Mouse (Mus musculus) limb, embryonic 12.5 days (tissue): Measurements from ENCODE around the gene Errfi1. TPM values are rescaled to one million over a fixed set of nuclear protein-coding genes. Genes with fewer than 3 reads are reported as not detected.

Source experiments
- ATAC-seq: fragments of 200-750 bp; cut with Nextera tagmentation; 2 replicates; pipeline ENCODE4 v1.8.0; 2017; ENCODE audit warnings: low read depth, moderate TSS enrichment; ENCODE audit not compliant: insufficient number of reproducible peaks, insufficient read depth, low FRiP score, low TSS enrichment
- H3K27ac ChIP-seq: fragments of 300-500 bp; sonication (generic); 2 replicates; pipeline ENCODE4 v1.5.1; 2016; ENCODE audit warnings: mild to moderate bottlenecking, moderate library complexity
- H3K27me3 ChIP-seq: fragments of 300-500 bp; sonication (generic); 2 replicates; pipeline ENCODE4 v1.6.1; 2016; ENCODE audit warnings: mild to moderate bottlenecking, moderate library complexity
- H3K36me3 ChIP-seq: fragments of 300-500 bp; sonication (generic); 2 replicates; pipeline ENCODE4 v1.6.1; 2016; ENCODE audit warnings: mild to moderate bottlenecking, moderate library complexity
- H3K4me1 ChIP-seq: fragments of 300-500 bp; sonication (generic); replicated peaks from 2 replicates; pipeline ENCODE4 v1.6.1; 2016
- H3K4me2 ChIP-seq: fragments of 300-500 bp; sonication (generic); 2 replicates; pipeline ENCODE4 v1.6.1; 2016; ENCODE audit warnings: mild to moderate bottlenecking, moderate library complexity
- H3K4me3 ChIP-seq: fragments of 300-500 bp; sonication (generic); replicated peaks from 2 replicates; pipeline ENCODE4 v1.5.1; 2016; ENCODE audit warnings: mild to moderate bottlenecking
- H3K9ac ChIP-seq: fragments of 300-500 bp; sonication (generic); replicated peaks from 2 replicates; pipeline ENCODE4 v1.6.1; 2016; ENCODE audit warnings: mild to moderate bottlenecking, moderate library complexity
- H3K9me3 ChIP-seq: fragments of 300-500 bp; sonication (generic); 2 replicates; pipeline ENCODE4 v1.6.1; 2016; ENCODE audit warnings: mild to moderate bottlenecking, moderate library complexity
- WGBS: fragments of 180-500 bp; shearing (Covaris S2); methylation state at CpG from one replicate; pipeline ENCODE4 v1.1.7; 2016; 5-methylcytosine and 5-hydroxymethylcytosine counted together
- polyA plus RNA-seq: library from polyadenylated mRNA; unstranded; fragments of >200 nt; fragmentation: Nextera tagmentation; extraction: Ambion mirVana; gene quantifications from 2 replicates; pipeline ENCODE4 v1.2.1, GENCODE M21; 2016

Errfi1 gene
- polyA plus RNA-seq, 1 experiment from 2014 or later = 25.7 TPM

DNA sequence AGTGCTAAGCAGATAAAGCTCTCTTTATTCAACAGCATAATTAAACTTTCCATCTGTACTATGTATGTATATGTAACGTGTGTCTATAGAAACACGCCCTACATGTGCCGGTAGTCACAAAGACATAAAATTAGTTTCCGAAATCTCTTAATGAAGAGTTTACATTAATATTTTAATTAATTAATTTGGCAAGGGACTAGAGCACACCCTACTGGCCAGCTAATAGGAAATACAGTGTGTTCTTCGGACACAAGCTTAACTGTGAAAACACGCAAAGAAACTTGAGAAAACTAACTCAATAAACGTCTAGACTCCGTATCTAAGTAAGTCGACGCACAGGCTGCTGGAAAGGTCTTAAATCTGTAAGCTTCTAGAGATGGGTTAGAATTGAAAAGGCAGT is 3.8 kb upstream of the Errfi1 start:
- no peaks in the 10 kb centered on the region for H3K36me3 ChIP-seq
- H3K9ac ChIP-seq = no peak overlapping the region
- no peak overlapping the region for H3K4me3 ChIP-seq
- 60% methylated on average over 10 of the region's 10 CpGs for WGBS
- ATAC-seq = no peak
- peaks cover 22% of the 10 kb centered on the region for H3K4me1 ChIP-seq
- H3K4me2 ChIP-seq = no peak overlapping the region
- no peak overlapping the region for H3K27ac ChIP-seq
- no peaks in the 10 kb centered on the region for H3K27me3 ChIP-seq
- H3K9me3 ChIP-seq = no peaks in the 10 kb centered on the region

DNA sequence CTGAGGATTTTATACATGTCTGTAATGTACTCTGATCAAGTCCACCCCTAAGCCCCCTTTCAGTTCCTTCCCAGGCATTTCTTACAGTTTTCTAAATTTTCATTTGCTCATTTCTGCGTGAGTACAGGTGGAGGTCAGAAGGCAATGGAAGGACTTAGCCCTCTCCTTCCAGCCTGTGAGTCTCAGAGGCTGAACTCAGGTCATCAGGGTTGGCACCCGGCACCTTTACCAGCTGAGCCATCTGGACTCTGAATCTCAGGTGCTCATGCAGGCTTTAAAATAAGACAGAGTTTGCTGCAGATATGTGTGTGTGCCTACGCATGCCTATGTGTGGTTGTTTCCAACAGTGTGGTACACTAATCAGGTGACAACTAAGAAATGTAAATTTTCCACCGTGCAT is 2.8 kb upstream of the Errfi1 start:
- no peaks in the 10 kb centered on the region for H3K36me3 ChIP-seq
- no peaks in the 10 kb centered on the region for H3K9me3 ChIP-seq
- WGBS = 86% methylated on average over 4 of the region's 4 CpGs
- no peak for ATAC-seq
- H3K9ac ChIP-seq = no peak overlapping the region
- peaks cover 22% of the 10 kb centered on the region for H3K4me1 ChIP-seq
- no peak overlapping the region for H3K4me3 ChIP-seq
- H3K27ac ChIP-seq = no peak overlapping the region
- no peak overlapping the region for H3K4me2 ChIP-seq
- H3K27me3 ChIP-seq = no peaks in the 10 kb centered on the region

DNA sequence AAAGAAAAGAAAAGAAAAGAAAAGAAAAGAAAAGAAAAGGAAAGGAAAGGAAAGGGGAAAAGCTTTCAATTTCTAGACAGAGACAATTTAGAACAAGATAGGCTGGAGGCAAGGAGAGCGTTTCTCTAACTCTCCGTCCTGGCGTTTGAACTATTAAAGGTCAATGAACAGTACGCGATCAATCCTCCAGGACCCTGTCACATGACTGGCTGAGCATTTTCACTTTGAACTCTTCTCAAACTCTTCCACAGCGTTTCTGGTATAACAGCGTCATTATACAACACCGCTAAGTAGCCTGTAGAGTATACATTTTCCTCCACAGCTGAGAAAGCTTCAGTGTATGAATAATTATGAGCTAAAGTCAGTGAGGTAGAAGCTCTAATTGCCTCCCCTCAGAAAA is 1.7 kb upstream of the Errfi1 start:
- Histone ChIP-seq H3K4me3 (no peak overlapping the region), H3K27me3 (no peaks in the 10 kb centered on the region), H3K4me2 (no peak overlapping the region), H3K9me3 (no peaks in the 10 kb centered on the region), H3K4me1 (peaks cover 30% of the 10 kb centered on the region), H3K9ac (no peak overlapping the region), H3K27ac (no peak overlapping the region), H3K36me3 (no peaks in the 10 kb centered on the region)
- no peak for ATAC-seq
- WGBS = 66% methylated on average over 8 of the region's 8 CpGs

DNA sequence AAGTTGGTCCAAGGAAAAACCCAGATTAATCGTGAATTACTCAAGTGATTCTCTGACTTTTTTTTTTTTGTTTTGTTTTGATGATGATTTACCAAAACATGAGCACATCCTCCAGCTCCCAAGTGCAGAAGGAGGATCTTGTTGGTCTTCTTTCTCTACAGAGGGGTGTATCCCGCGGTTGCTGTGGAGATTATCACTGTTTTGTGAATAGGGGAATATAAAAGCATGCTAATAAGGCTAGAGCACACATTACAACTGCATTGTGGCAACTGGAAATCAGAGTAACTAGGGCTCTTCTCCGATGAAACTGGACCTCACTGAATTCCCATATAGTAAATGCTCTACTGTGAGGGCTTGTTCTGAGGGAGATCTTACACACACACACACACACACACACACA is 1.2 kb upstream of the Errfi1 start:
- Histone ChIP-seq H3K36me3 (no peaks in the 10 kb centered on the region), H3K4me3 (no peak overlapping the region), H3K9me3 (no peaks in the 10 kb centered on the region), H3K4me2 (no peak overlapping the region), H3K4me1 (peaks cover 32% of the 10 kb centered on the region), H3K27me3 (no peaks in the 10 kb centered on the region), H3K27ac (no peak overlapping the region), H3K9ac (no peak overlapping the region)
- WGBS = 76% methylated on average over 4 of the region's 4 CpGs
- no peak for ATAC-seq

DNA sequence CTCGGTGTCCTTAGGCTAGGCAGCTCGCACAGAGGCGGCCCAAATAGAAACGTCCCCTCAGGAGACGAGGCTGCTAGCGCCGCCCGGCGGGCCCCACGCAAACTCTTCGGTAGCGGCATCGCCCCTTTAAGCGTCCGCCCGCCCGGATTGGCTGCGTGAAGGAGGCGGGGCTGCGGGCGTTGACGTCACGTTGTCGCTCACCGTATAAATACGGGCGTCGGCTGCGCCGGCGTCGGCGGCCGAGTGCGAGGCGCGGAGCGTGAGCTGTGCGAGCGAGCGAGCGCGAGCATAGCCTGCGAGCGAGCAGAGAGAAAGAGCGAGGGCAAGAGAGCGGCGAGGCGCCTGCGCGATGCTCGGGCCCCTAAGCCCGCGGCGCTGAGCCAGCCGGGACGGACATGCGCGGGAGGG is 1.1 kb downstream of the Errfi1 start:
- ATAC-seq = peak; percentile 96
- Histone ChIP-seq H3K9ac (peak overlapping the region; percentile 98), H3K27me3 (no peaks in the 10 kb centered on the region), H3K27ac (peak overlapping the region; percentile 99), H3K4me2 (peak overlapping the region; percentile 69), H3K4me3 (peak overlapping the region; percentile 89), H3K4me1 (peaks cover 22% of the 10 kb centered on the region), H3K36me3 (0 out of 2 replicates have a peak, but pooled peaks cover 3% of the 10 kb centered on the region), H3K9me3 (no peaks in the 10 kb centered on the region)
- 0% methylated on average over 59 of the region's 59 CpGs for WGBS

DNA sequence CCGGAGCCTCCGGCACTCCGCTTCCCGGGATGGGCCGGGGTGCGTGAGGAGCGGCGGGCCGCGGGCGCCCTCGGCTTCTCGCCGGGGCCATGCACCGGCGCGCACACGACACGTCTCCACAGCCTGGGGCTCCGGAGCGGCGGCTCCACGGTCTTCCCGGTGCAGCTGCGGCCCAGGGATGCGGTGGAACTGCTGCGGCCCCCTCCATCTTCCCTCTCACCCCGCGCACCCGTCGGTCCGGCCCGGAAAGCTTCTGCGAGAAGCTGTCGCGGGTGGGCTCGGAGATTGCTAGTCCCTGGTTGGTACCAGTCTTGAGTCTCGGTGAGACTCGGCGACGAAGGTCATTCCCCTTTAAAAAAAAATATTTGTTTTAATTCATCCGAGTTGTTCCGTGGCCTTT is 1.6 kb downstream of the Errfi1 start:
- Histone ChIP-seq H3K4me1 (peaks cover 21% of the 10 kb centered on the region), H3K27ac (peak overlapping the region; percentile 99), H3K4me2 (peak overlapping the region; percentile 69), H3K4me3 (peak overlapping the region; percentile 89), H3K9me3 (no peaks in the 10 kb centered on the region), H3K27me3 (no peaks in the 10 kb centered on the region), H3K9ac (peak overlapping the region; percentile 98), H3K36me3 (0 out of 2 replicates have a peak, but pooled peaks cover 3% of the 10 kb centered on the region)
- ATAC-seq = no peak; the same call in 1 of the 2 replicates
- WGBS = under 1% methylated on average over 43 of the region's 43 CpGs

DNA sequence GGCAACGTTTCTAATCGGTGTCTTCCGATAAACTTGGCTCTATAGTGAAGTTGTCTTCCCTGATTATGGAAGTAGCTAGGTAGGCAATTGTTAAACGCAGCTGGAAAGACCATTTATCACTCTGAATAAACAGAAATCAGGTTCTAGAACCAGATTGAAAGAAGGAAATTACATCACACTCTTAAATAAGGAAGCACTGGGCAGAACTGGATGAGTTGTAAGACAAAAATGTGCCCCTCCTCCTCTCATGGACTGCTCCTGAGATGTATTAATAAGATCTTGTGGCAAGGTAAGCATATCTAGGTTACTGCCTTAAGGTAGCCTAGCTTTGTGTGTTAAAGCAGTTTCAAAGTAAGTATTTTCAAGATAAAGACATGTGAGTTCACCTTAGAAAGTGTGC is 6.8 kb downstream of the Errfi1 start:
- H3K4me1 ChIP-seq = peaks cover 21% of the 10 kb centered on the region
- no peak overlapping the region for H3K4me2 ChIP-seq
- no peak overlapping the region for H3K4me3 ChIP-seq
- no peak overlapping the region for H3K9ac ChIP-seq
- no peaks in the 10 kb centered on the region for H3K27me3 ChIP-seq
- no peaks in the 10 kb centered on the region for H3K9me3 ChIP-seq
- whole genome bisulfite sequencing = 85% methylated on average over 4 of the region's 4 CpGs
- H3K36me3 ChIP-seq = 0 out of 2 replicates have a peak, but pooled peaks cover 9% of the 10 kb centered on the region
- ATAC-seq = no peak
- H3K27ac ChIP-seq = no peak overlapping the region

DNA sequence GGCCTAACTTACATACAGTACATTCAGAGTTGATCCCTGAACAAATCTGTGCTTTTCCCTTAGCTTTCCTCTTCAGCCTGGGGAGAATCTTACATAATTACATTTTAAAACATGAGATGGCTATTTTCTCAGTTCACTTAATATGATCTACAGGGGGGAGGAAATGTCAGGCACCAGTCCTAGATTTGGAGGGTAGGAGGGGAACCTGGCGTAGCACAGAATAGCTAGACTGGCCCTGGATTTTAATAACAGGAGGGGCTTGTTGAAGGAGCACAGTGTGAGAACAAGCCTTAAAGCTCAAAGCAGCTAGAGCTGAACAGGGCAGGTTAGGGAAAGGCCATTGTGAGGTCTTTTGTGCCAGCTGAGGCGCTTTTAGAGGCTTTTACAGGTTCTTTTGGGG is 7.4 kb downstream of the Errfi1 start:
- Histone ChIP-seq H3K27ac (no peak overlapping the region), H3K36me3 (peaks cover 15% of the 10 kb centered on the region), H3K9ac (no peak overlapping the region), H3K4me3 (no peak overlapping the region), H3K4me2 (no peak overlapping the region), H3K9me3 (no peaks in the 10 kb centered on the region), H3K27me3 (no peaks in the 10 kb centered on the region), H3K4me1 (peaks cover 21% of the 10 kb centered on the region)
- 82% methylated on average over 2 of the region's 2 CpGs for WGBS
- no peak for ATAC-seq

DNA sequence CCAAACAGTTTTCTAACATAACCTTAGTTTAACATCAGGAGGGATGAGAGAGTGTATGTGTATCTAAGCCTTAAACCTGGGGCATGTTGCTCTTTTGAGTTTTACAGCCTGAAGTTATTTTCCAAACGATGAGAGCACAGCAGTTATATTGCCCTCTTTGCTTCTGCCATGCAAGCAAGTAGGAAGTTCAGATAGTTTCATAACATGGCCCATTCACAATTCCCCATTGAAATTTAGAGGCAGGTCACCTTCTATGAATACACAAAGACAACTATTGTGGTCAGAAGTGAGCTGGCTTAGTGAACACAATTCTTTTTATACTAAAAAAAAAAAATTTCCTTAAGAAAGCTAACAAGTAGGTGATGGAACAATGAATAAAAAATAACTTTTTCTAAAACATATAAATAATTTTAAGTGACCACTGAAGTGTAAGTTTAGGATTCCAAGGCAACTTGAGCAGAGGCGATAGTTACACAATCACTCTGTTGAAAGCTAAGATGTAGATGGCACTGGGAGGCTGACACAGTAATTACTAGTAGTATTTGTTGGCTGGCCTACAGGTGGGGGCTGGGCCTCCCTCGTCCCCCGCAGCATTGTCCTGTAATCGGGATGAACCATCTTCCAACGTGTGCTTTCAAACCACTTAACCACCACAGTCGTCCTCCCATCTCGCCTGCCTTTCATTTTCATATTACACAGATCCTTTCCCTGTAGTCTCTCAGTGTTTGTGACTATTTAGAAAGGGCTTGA is 9.1 kb downstream of the Errfi1 start:
- WGBS = 63% methylated on average over 8 of the region's 8 CpGs
- ATAC-seq = no peak

DNA sequence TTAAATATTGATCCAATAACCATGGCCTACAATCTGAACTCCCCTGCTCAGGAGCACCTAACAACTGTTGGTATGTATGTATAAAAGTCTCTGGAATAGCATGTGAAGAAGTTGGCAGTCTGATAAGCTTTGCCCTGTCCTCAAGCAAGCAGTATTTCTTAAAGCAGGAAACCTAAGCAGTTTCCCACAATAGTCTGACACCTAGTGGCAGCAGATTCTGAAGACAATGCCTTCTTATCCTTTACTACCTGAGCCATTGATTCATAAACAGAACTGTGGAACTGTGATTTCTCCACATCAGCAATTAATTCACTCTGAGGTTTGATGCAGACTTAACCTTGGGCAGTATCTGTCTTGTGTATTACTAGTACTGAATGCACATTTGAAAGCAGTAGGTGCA is 11.7 kb downstream of the Errfi1 start:
- Histone ChIP-seq H3K36me3 (peaks cover 36% of the 10 kb centered on the region), H3K27ac (no peak overlapping the region), H3K27me3 (no peaks in the 10 kb centered on the region), H3K9me3 (no peaks in the 10 kb centered on the region), H3K4me2 (no peak overlapping the region), H3K4me1 (peaks cover 21% of the 10 kb centered on the region), H3K9ac (no peak overlapping the region), H3K4me3 (no peak overlapping the region)
- ATAC-seq = no peak

More for the DNA sequence above, 9.1 kb downstream of the Errfi1 start:
- H3K36me3 ChIP-seq = peaks cover 32% of the 10 kb centered on the region
- no peak overlapping the region for H3K27ac ChIP-seq
- no peak overlapping the region for H3K4me3 ChIP-seq
- peaks cover 12% of the 10 kb centered on the region for H3K4me1 ChIP-seq
- H3K27me3 ChIP-seq = no peaks in the 10 kb centered on the region
- no peak overlapping the region for H3K4me2 ChIP-seq
- no peak overlapping the region for H3K9ac ChIP-seq
- H3K9me3 ChIP-seq = no peaks in the 10 kb centered on the region

DNA sequence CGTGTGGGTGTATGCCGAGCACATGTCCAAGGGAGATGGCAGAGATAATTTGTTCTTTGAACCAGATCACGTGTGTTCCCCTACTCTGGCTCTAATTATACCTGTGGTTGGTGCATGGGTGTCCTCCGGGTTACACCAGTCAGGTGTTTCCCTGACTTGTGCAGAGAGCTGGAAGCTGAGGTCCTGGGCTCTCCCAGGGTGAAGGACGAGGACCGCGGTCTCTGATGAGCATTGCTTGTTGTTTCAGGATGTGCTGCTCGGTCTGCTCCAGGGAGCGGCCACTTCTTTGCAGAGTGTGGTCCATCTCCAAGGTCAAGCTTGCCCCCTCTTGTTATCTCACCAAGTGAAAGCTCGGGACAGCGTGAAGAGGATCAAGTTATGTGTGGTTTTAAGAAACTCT is 12.3 kb downstream of the Errfi1 start:
- no peak for ATAC-seq
- no peak overlapping the region for H3K4me3 ChIP-seq
- peaks cover 25% of the 10 kb centered on the region for H3K4me1 ChIP-seq
- no peak overlapping the region for H3K4me2 ChIP-seq
- H3K9me3 ChIP-seq = no peaks in the 10 kb centered on the region
- no peak overlapping the region for H3K27ac ChIP-seq
- 88% methylated on average over 11 of the region's 11 CpGs for WGBS
- no peaks in the 10 kb centered on the region for H3K27me3 ChIP-seq
- no peak overlapping the region for H3K9ac ChIP-seq
- H3K36me3 ChIP-seq = peaks cover 36% of the 10 kb centered on the region

DNA sequence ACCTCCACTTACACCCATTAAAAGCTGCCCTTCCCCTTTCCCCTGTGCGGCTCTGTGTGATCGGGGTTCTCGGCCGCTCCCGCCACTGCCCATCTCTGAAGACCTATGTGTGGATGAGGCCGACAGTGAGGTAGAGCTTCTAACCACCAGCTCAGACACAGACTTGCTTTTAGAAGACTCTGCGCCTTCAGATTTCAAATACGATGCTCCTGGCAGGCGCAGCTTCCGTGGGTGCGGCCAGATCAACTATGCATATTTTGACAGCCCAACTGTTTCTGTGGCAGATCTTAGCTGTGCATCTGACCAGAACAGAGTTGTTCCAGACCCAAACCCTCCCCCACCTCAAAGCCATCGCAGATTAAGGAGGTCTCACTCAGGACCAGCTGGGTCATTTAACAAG is 12.8 kb downstream of the Errfi1 start:
- H3K4me1 ChIP-seq = peaks cover 26% of the 10 kb centered on the region
- no peak overlapping the region for H3K4me2 ChIP-seq
- H3K9me3 ChIP-seq = no peaks in the 10 kb centered on the region
- peaks cover 36% of the 10 kb centered on the region for H3K36me3 ChIP-seq
- H3K9ac ChIP-seq = no peak overlapping the region
- no peak overlapping the region for H3K4me3 ChIP-seq
- WGBS = 88% methylated on average over 10 of the region's 12 CpGs
- no peak overlapping the region for H3K27ac ChIP-seq
- no peaks in the 10 kb centered on the region for H3K27me3 ChIP-seq
- ATAC-seq = no peak
